Mouse (Mus musculus) C2C12 (cell line): ENCODE results near the gene Gng8.

ENCODE experiments used
- CEBPB ChIP-seq: IDR thresholded peaks from one replicate; pipeline ENCODE4 v1.6.1; 2011; ENCODE audit warnings: low read depth, mild to moderate bottlenecking, control low read depth, moderate library complexity
- CTCF ChIP-seq: IDR thresholded peaks from one replicate; pipeline ENCODE4 v1.5.1; 2011; ENCODE audit not compliant: control insufficient read depth, insufficient read depth, insufficient read length
- MAX ChIP-seq: IDR thresholded peaks from one replicate; pipeline ENCODE4 v1.6.1; 2011; ENCODE audit warnings: mild to moderate bottlenecking, control low read depth
- MYOG ChIP-seq: IDR thresholded peaks from one replicate; pipeline ENCODE4 v1.6.1; 2011; ENCODE audit not compliant: control insufficient read depth, insufficient read length; ENCODE audit errors: extremely low read depth
- USF1 ChIP-seq: IDR thresholded peaks from one replicate; pipeline ENCODE4 v1.6.1; 2011; ENCODE audit warnings: low read depth, mild to moderate bottlenecking, control low read depth, moderate library complexity

DNA sequence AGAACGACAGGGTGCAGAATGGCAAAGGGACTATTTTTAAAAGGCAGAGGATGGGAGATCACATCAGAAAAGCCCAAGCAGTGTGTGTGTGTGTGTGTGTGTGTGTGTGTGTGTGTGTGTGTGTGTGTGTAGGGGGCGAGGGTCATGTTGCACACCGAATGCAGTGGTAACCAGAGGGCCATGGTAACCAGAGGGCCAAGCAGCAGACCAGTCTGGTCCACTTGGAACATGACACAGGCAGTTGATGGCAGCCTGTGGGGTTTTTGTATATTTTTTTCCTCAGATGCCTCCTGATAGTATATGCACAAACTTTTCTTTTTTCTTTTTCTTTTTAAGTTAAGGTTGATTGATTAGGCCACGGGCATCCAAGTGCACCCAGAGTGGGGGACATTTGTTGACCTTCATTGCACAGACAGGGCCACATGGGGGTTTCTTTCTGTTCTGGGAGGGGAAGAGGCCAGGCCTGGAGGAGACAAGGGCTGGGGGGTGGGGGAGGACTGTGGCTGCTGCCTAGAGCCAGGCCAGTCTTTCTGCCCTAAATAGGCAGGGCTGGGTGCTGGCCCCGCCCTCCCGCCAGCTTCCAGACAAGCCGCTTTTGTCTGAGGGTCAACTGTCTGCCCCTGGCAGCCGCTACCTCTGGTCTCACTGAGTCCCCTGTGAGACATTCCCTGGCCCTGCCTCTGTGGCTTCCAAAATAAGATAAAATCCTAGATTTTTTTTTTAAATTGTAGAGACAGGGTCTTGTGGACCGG lies 11.6 kb upstream of the Gng8 start:
- TF ChIP-seq CTCF = no peak
- TF ChIP-seq MAX = no peak
- no peak for TF ChIP-seq USF1
- no peak for TF ChIP-seq CEBPB
- TF ChIP-seq MYOG = no peak
